Mouse (Mus musculus): Measurements from ENCODE around the gene Cd81. TPM values are rescaled to one million over a fixed set of nuclear protein-coding genes. Genes with fewer than 3 reads are reported as not detected.

Gene Cd81
- polyA plus RNA-seq, 1 experiment from 2014 or later = 152 TPM

DNA sequence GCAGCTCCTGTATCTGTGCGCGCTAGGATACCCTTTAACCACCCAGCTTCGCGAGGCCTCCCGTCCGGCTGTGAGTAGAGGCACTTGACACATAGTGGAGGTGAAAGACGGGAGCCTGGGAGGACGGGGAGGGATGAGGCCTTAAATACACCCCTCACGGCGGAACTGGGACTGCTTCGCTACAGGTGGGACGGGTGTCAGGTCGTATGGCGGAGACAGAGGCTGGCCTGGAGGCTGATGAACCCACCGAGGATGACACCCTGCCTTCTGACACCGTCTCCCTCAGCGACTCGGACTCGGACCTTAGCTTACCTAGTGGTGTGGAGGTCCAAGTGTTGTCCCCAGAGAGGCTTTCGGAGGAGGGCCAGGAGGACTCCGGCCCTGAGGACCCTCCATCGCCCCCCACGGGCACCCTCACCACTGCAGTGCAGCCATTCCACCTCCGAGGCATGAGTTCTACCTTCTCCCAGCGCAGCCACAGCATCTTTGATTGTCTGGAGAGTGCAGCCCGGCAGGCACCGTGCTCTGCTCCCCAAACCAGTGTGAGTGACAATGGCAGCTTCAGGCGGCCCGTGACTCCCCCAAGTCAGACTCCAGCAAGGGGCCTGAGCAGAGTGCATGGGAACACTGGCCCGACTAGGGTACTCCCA, 17.3 kb downstream of the Cd81 start:
- Histone ChIP-seq H3K4me1 (ENCODE audit: control insufficient read depth, low read depth, low read length) (peaks cover 15% of the 10 kb centered on the region), H3K9me3 (replicated peaks; ENCODE audit: control insufficient read depth, low read length) (no peaks in the 10 kb centered on the region), H3K4me3 (ENCODE audit: low read depth, low read length) (peak overlapping the region; percentile 81), H3K9ac (ENCODE audit: low read depth, low read length) (peak overlapping the region; percentile 76), H3K36me3 (ENCODE audit: control insufficient read depth, insufficient read depth) (peaks cover 6% of the 10 kb centered on the region), H3K27me3 (ENCODE audit: control insufficient read depth, insufficient read depth, low read depth, low read length) (no peaks in the 10 kb centered on the region), H3K4me2 (ENCODE audit: low read depth, low read length) (peak overlapping the region; percentile 90), H3K27ac (ENCODE audit: low read length) (peak overlapping the region; percentile 74)
- WGBS (ENCODE audit: insufficient replicate concordance) = 8% methylated on average over 30 of the region's 30 CpGs
- peak; percentile 1; the same call in 1 of the 2 replicates for ATAC-seq (ENCODE audit: low read depth)

DNA sequence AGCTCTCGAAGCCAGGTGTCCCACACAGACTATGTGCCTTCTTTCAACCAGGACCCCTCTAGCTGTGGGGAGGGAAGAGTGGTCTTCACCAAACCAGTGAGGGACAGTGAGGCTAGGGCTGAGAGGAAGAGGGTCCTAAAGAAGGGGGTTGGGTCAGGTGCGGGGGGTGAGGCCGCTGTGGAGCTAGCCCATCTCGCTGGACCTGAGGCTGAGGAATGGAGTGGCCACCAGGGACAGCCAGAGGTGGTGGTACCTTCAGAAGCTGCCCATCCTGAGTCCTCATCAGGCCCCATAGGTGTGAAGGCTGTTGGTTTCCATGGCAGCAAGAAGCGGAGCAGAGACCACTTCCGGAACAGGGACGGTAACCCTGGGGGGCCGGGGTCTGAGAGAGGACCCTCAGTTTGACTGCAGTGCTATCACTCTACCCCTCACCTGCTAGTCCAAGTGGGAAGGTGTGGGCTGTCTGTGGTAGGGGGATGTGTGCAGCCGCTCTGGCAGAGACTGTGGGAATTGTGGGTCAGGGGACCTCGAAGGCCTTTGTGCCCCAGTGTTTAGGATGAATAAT, 18.0 kb downstream of the Cd81 start:
- no peak overlapping the region for H3K27ac ChIP-seq (ENCODE audit: low read length)
- no peaks in the 10 kb centered on the region for H3K27me3 ChIP-seq (ENCODE audit: control insufficient read depth, insufficient read depth, low read depth, low read length)
- peak overlapping the region; percentile 76 for H3K9ac ChIP-seq (ENCODE audit: low read depth, low read length)
- H3K36me3 ChIP-seq (ENCODE audit: control insufficient read depth, insufficient read depth) = peaks cover 2% of the 10 kb centered on the region; the same call in 1 of the 2 replicates
- peak overlapping the region; percentile 81 for H3K4me3 ChIP-seq (ENCODE audit: low read depth, low read length)
- H3K4me2 ChIP-seq (ENCODE audit: low read depth, low read length) = peak overlapping the region; percentile 90
- H3K9me3 ChIP-seq (replicated peaks; ENCODE audit: control insufficient read depth, low read length) = no peaks in the 10 kb centered on the region
- WGBS (ENCODE audit: insufficient replicate concordance) = 87% methylated on average over 10 of the region's 10 CpGs
- ATAC-seq (ENCODE audit: low read depth) = no peak
- H3K4me1 ChIP-seq (ENCODE audit: control insufficient read depth, low read depth, low read length) = peaks cover 15% of the 10 kb centered on the region

DNA sequence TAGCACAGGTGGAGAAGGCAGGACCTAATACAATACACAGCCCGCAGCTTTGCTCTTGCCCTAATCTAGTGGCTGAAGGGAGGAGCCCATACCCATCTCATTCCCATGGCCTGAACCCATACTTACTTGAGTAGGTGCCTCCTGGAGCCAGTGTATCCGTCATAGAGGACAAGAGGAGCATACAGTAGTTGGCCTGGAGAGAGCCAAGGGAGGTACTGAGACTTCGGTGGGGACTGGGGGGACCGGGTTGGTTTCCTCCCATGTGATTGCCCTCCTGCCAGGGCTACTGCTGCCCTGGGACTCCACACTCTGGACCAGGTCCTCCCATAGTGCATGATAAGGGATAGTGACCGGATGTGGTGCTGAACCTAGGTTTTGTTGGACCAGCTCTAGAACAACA, 20.1 kb downstream of the Cd81 start:
- Histone ChIP-seq H3K4me1 (ENCODE audit: control insufficient read depth, low read depth, low read length) (peaks cover 15% of the 10 kb centered on the region), H3K9ac (ENCODE audit: low read depth, low read length) (no peak overlapping the region), H3K36me3 (ENCODE audit: control insufficient read depth, insufficient read depth) (no peaks in the 10 kb centered on the region), H3K27me3 (ENCODE audit: control insufficient read depth, insufficient read depth, low read depth, low read length) (no peaks in the 10 kb centered on the region), H3K9me3 (replicated peaks; ENCODE audit: control insufficient read depth, low read length) (no peaks in the 10 kb centered on the region), H3K27ac (ENCODE audit: low read length) (no peak overlapping the region), H3K4me2 (ENCODE audit: low read depth, low read length) (no peak overlapping the region), H3K4me3 (ENCODE audit: low read depth, low read length) (no peak overlapping the region)
- ATAC-seq (ENCODE audit: low read depth) = no peak
- 70% methylated on average over 5 of the region's 5 CpGs for WGBS (ENCODE audit: insufficient replicate concordance)

DNA sequence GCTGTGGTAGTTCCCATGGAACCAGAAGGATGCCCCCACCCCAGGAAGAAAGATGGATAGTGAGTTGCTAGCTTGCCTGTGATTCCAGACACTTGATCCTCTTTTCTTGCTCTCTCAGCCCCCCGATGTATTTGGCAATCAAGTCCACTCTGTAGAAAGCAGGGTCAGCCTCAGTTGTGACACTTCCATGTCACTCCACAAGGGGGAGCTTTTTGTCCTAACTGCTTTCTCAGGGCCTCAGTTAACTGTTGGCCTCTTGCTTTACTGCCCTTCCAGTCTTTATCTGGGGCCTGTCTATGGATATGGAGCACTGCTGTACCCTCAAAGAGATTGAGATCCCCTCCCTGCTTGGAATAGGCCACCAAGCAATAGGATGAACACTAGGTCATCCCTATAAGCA, 20.5 kb downstream of the Cd81 start:
- Histone ChIP-seq H3K36me3 (ENCODE audit: control insufficient read depth, insufficient read depth) (no peaks in the 10 kb centered on the region), H3K9ac (ENCODE audit: low read depth, low read length) (no peak overlapping the region), H3K4me1 (ENCODE audit: control insufficient read depth, low read depth, low read length) (peaks cover 15% of the 10 kb centered on the region), H3K9me3 (replicated peaks; ENCODE audit: control insufficient read depth, low read length) (no peaks in the 10 kb centered on the region), H3K27ac (ENCODE audit: low read length) (no peak overlapping the region), H3K4me3 (ENCODE audit: low read depth, low read length) (no peak overlapping the region), H3K27me3 (ENCODE audit: control insufficient read depth, insufficient read depth, low read depth, low read length) (no peaks in the 10 kb centered on the region), H3K4me2 (ENCODE audit: low read depth, low read length) (no peak overlapping the region)
- no peak for ATAC-seq (ENCODE audit: low read depth)
- WGBS (ENCODE audit: insufficient replicate concordance) = 35% methylated on average over 1 of the region's 1 CpGs

GRCm38 (mm10) chr7:143075394-143075793, 22.9 kb downstream of the Cd81 start:
- 53% methylated on average over 5 of the region's 5 CpGs for WGBS (ENCODE audit: insufficient replicate concordance)
- Histone ChIP-seq H3K9ac (ENCODE audit: low read depth, low read length) (no peak overlapping the region), H3K27ac (ENCODE audit: low read length) (no peak overlapping the region), H3K4me3 (ENCODE audit: low read depth, low read length) (no peak overlapping the region), H3K27me3 (ENCODE audit: control insufficient read depth, insufficient read depth, low read depth, low read length) (no peaks in the 10 kb centered on the region), H3K4me2 (ENCODE audit: low read depth, low read length) (no peak overlapping the region), H3K36me3 (ENCODE audit: control insufficient read depth, insufficient read depth) (no peaks in the 10 kb centered on the region), H3K4me1 (ENCODE audit: control insufficient read depth, low read depth, low read length) (peaks cover 5% of the 10 kb centered on the region), H3K9me3 (replicated peaks; ENCODE audit: control insufficient read depth, low read length) (no peaks in the 10 kb centered on the region)
- no peak for ATAC-seq (ENCODE audit: low read depth)

- Histone ChIP-seq H3K4me1 (ENCODE audit: control insufficient read depth, low read depth, low read length) (no peaks in the 10 kb centered on the region), H3K4me3 (ENCODE audit: low read depth, low read length) (no peak overlapping the region), H3K27me3 (ENCODE audit: control insufficient read depth, insufficient read depth, low read depth, low read length) (no peaks in the 10 kb centered on the region), H3K9ac (ENCODE audit: low read depth, low read length) (no peak overlapping the region), H3K4me2 (ENCODE audit: low read depth, low read length) (no peak overlapping the region), H3K9me3 (replicated peaks; ENCODE audit: control insufficient read depth, low read length) (no peaks in the 10 kb centered on the region), H3K27ac (ENCODE audit: low read length) (no peak overlapping the region), H3K36me3 (ENCODE audit: control insufficient read depth, insufficient read depth) (no peaks in the 10 kb centered on the region)
- ATAC-seq (ENCODE audit: low read depth) = no peak
- 73% methylated on average over 2 of the region's 2 CpGs for WGBS (ENCODE audit: insufficient replicate concordance)
Measured at GRCm38 (mm10) chr7:143077351-143077750, 24.8 kb downstream of the Cd81 start.

GRCm38 (mm10) chr7:143082024-143082423, 29.5 kb downstream of the Cd81 start:
- Histone ChIP-seq H3K9ac (ENCODE audit: low read depth, low read length) (no peak overlapping the region), H3K4me2 (ENCODE audit: low read depth, low read length) (no peak overlapping the region), H3K4me3 (ENCODE audit: low read depth, low read length) (no peak overlapping the region), H3K4me1 (ENCODE audit: control insufficient read depth, low read depth, low read length) (no peaks in the 10 kb centered on the region), H3K27ac (ENCODE audit: low read length) (no peak overlapping the region), H3K27me3 (ENCODE audit: control insufficient read depth, insufficient read depth, low read depth, low read length) (no peaks in the 10 kb centered on the region), H3K36me3 (ENCODE audit: control insufficient read depth, insufficient read depth) (no peaks in the 10 kb centered on the region), H3K9me3 (replicated peaks; ENCODE audit: control insufficient read depth, low read length) (no peaks in the 10 kb centered on the region)
- WGBS (ENCODE audit: insufficient replicate concordance) = 25% methylated on average over 6 of the region's 6 CpGs
- no peak; the same call in 1 of the 2 replicates for ATAC-seq (ENCODE audit: low read depth)

- Histone ChIP-seq H3K4me2 (ENCODE audit: low read depth, low read length) (no peak overlapping the region), H3K4me3 (ENCODE audit: low read depth, low read length) (no peak overlapping the region), H3K27ac (ENCODE audit: low read length) (no peak overlapping the region), H3K4me1 (ENCODE audit: control insufficient read depth, low read depth, low read length) (no peaks in the 10 kb centered on the region), H3K36me3 (ENCODE audit: control insufficient read depth, insufficient read depth) (no peaks in the 10 kb centered on the region), H3K9me3 (replicated peaks; ENCODE audit: control insufficient read depth, low read length) (no peaks in the 10 kb centered on the region), H3K27me3 (ENCODE audit: control insufficient read depth, insufficient read depth, low read depth, low read length) (no peaks in the 10 kb centered on the region), H3K9ac (ENCODE audit: low read depth, low read length) (no peak overlapping the region)
- WGBS (ENCODE audit: insufficient replicate concordance) = 37% methylated on average over 2 of the region's 2 CpGs
- no peak for ATAC-seq (ENCODE audit: low read depth)
Measured at GRCm38 (mm10) chr7:143083708-143084107, 31.2 kb downstream of the Cd81 start.

- Histone ChIP-seq H3K36me3 (ENCODE audit: control insufficient read depth, insufficient read depth) (no peaks in the 10 kb centered on the region), H3K4me2 (ENCODE audit: low read depth, low read length) (no peak overlapping the region), H3K27me3 (ENCODE audit: control insufficient read depth, insufficient read depth, low read depth, low read length) (no peaks in the 10 kb centered on the region), H3K9ac (ENCODE audit: low read depth, low read length) (no peak overlapping the region), H3K4me3 (ENCODE audit: low read depth, low read length) (no peak overlapping the region), H3K9me3 (replicated peaks; ENCODE audit: control insufficient read depth, low read length) (no peaks in the 10 kb centered on the region), H3K27ac (ENCODE audit: low read length) (no peak overlapping the region), H3K4me1 (ENCODE audit: control insufficient read depth, low read depth, low read length) (no peaks in the 10 kb centered on the region)
- 36% methylated on average over 2 of the region's 2 CpGs for WGBS (ENCODE audit: insufficient replicate concordance)
- peak; percentile 28; the same call in 1 of the 2 replicates for ATAC-seq (ENCODE audit: low read depth)
Measured at GRCm38 (mm10) chr7:143086366-143086765, 33.8 kb downstream of the Cd81 start.
